Mouse (Mus musculus) embryonic facial prominence, embryonic 11.5 days (tissue): ENCODE measurements around the gene Tmem30a. TPM values are rescaled to one million over a fixed set of nuclear protein-coding genes. Genes with fewer than 3 reads are reported as not detected.

Experiments
- ATAC-seq: fragments of 200-750 bp; cut with Nextera tagmentation; replicated peaks from 2 replicates; pipeline ENCODE4 v1.8.0; 2017; ENCODE audit warnings: low read depth; ENCODE audit not compliant: insufficient number of reproducible peaks, low FRiP score, low TSS enrichment
- DNase-seq: peaks from one replicate; pipeline ENCODE4 v3.0.0-alpha.2; 2015; ENCODE audit warnings: low spot score
- H3K27ac ChIP-seq: fragments of 300-500 bp; sonication (generic); replicated peaks from 2 replicates; pipeline ENCODE4 v1.5.1; 2014; ENCODE audit warnings: mild to moderate bottlenecking, low read depth, low read length, control low read depth
- H3K27me3 ChIP-seq: fragments of 300-500 bp; sonication (generic); 2 replicates; pipeline ENCODE4 v1.6.1; 2014; ENCODE audit warnings: mild to moderate bottlenecking, low read length, moderate library complexity, mixed read lengths; ENCODE audit not compliant: control insufficient read depth, insufficient read depth
- H3K36me3 ChIP-seq: fragments of 300-500 bp; sonication (generic); replicated peaks from 2 replicates; pipeline ENCODE4 v1.6.1; 2014; ENCODE audit warnings: low read depth, mild to moderate bottlenecking, low read length, moderate library complexity, mixed read lengths; ENCODE audit not compliant: control insufficient read depth, insufficient read depth
- H3K4me1 ChIP-seq: fragments of 300-500 bp; sonication (generic); 2 replicates; pipeline ENCODE4 v1.6.1; 2014; ENCODE audit warnings: low read length, mixed read lengths; ENCODE audit not compliant: control insufficient read depth, insufficient read depth
- H3K4me2 ChIP-seq: fragments of 300-500 bp; sonication (generic); 2 replicates; pipeline ENCODE4 v1.6.1; 2014; ENCODE audit warnings: low read depth, mild to moderate bottlenecking, control low read depth, low read length, moderate library complexity
- H3K4me3 ChIP-seq: fragments of 300-500 bp; sonication (generic); 2 replicates; pipeline ENCODE4 v1.5.1; 2014; ENCODE audit warnings: low read depth, low read length, control low read depth
- H3K9ac ChIP-seq: fragments of 300-500 bp; sonication (generic); replicated peaks from 2 replicates; pipeline ENCODE4 v1.6.1; 2014; ENCODE audit warnings: mild to moderate bottlenecking, control low read depth, low read length
- H3K9me3 ChIP-seq: fragments of 300-500 bp; sonication (generic); replicated peaks from 2 replicates; pipeline ENCODE4 v1.6.1; 2016; ENCODE audit warnings: mild to moderate bottlenecking, low read length, inconsistent platforms, mixed read lengths; ENCODE audit not compliant: control insufficient read depth
- WGBS: fragments of 180-500 bp; shearing (Covaris S2); extraction: QIAGEN DNeasy Blood & Tissue Kit; methylation state at CpG from one replicate; pipeline ENCODE4 v1.1.7; 2014; 5-methylcytosine and 5-hydroxymethylcytosine counted together
- polyA plus RNA-seq: library from polyadenylated mRNA; unstranded; fragments of >200 nt; fragmentation: Nextera tagmentation; extraction: Ambion mirVana; gene quantifications from 2 replicates; pipeline ENCODE4 v1.2.1, GENCODE M21; 2014

The Tmem30a gene
- polyA plus RNA-seq, 1 experiment from 2014 or later = 73.6 TPM

DNA sequence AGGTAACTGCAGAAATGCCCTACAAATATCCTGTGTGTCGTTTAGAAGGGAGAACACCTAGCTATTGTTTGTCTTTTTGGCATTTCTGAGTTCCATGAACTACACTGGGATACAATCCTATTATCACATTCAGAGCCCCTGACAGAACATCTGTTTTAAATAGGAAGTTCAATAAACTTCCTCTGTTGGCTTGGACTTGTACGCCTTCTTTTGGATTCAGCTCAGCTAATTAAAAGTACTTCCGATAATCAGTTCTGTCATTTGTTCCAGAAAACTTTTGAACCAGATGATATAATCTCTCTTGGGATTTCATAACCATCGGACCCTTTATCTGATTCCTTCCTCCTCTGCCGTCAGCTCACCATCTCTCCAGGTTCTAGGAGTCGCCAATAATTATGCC, 16.1 kb upstream of the Tmem30a start:
- no peaks in the 10 kb centered on the region for H3K36me3 ChIP-seq
- no peaks in the 10 kb centered on the region for H3K27me3 ChIP-seq
- 41% methylated on average over 6 of the region's 6 CpGs for WGBS
- DNase-seq (no peak), ATAC-seq (no peak)
- no peaks in the 10 kb centered on the region for H3K4me1 ChIP-seq
- no peak overlapping the region for H3K27ac ChIP-seq
- H3K4me3 ChIP-seq = no peak overlapping the region
- H3K4me2 ChIP-seq = no peak overlapping the region
- H3K9ac ChIP-seq = no peak overlapping the region
- H3K9me3 ChIP-seq = no peaks in the 10 kb centered on the region

DNA sequence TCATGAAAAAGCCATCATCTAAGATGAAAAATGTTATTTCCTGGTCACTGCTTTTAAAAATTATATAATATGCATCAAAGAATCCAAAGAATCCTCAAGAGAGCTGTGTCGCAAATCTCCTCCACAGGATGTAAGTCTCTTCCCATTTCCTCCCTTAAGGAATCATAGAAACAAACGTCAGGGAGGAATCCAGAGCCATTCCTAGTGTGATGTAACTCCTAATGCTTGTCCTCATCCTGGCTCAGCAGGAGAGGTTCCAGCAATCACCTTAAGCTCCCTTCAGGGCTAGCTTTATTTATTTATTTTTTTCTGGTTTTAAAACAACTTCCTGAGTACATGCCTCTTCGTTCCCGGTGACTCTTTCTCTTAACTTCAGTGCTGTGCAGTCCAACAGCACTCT, 13.9 kb upstream of the Tmem30a start:
- no peak for ATAC-seq
- 43% methylated on average over 4 of the region's 4 CpGs for WGBS

DNA sequence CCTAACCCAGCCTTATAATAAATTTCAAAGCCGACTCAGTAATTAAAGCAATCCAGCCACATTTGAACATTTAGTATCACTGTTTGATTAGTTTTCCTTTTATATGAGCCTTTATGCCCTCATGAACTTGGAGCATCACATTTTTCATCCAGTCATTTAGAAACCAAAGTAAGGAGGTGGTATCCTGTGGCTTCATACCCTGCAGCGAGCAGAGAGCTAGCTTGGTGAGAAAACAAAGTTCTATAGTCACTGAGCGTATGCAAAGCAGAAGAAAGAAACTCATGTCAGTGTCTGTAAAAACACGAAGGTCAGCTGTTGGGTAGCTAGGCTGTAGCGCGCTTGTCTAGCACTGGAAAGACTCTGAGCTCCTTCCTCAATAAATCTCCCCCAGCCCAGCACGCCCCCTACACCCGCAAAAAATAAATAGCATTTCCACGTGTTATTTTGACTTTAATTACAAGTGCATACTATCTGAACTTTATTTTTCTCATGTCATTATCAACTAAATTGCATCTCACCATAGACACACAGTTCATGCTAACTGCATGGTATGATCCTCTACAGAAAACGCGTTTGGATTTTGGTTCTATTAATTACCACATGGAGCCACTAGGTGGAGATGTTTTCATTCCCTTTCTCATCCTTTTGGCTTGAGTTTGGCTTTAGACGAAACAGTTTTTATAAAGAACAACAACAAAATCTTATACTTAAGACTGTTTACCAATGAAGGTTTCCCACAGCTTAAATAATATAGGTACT, 13.2 kb upstream of the Tmem30a start:
- Histone ChIP-seq H3K27ac (no peak overlapping the region), H3K4me1 (no peaks in the 10 kb centered on the region), H3K9ac (no peak overlapping the region), H3K36me3 (no peaks in the 10 kb centered on the region), H3K9me3 (no peaks in the 10 kb centered on the region), H3K27me3 (no peaks in the 10 kb centered on the region), H3K4me3 (no peak overlapping the region), H3K4me2 (no peak overlapping the region)
- ATAC-seq (no peak), DNase-seq (peak; percentile 78)
- WGBS = 52% methylated on average over 12 of the region's 12 CpGs

More for the DNA sequence above, 13.9 kb upstream of the Tmem30a start:
- no peaks in the 10 kb centered on the region for H3K36me3 ChIP-seq
- H3K4me1 ChIP-seq = no peaks in the 10 kb centered on the region
- no peaks in the 10 kb centered on the region for H3K27me3 ChIP-seq
- no peak for DNase-seq
- no peak overlapping the region for H3K27ac ChIP-seq
- no peak overlapping the region for H3K4me2 ChIP-seq
- no peak overlapping the region for H3K4me3 ChIP-seq
- H3K9me3 ChIP-seq = no peaks in the 10 kb centered on the region
- no peak overlapping the region for H3K9ac ChIP-seq

DNA sequence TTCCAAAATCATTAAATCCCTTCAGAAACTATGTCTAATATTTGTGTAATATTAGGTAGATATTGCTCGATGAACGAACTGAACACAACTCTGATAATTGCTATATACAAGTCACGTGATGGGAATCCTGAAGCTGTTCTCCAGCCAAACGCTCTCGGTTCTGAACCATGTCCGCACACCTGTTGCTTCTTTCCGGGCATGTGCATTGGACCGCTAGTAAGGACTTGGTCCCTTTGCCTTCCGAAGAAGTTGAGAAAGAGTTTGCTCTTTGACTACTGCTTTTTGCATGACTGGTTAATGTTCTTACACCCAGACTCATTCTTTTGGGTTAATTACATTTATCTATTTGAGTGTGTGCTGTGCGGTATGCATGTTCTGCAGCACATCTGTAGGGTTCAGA, 12.1 kb upstream of the Tmem30a start:
- WGBS = 85% methylated on average over 10 of the region's 10 CpGs
- DNase-seq = no peak
- H3K9ac ChIP-seq = no peak overlapping the region
- no peaks in the 10 kb centered on the region for H3K9me3 ChIP-seq
- no peak for ATAC-seq
- H3K27me3 ChIP-seq = no peaks in the 10 kb centered on the region
- H3K4me2 ChIP-seq = no peak overlapping the region
- no peaks in the 10 kb centered on the region for H3K36me3 ChIP-seq
- H3K27ac ChIP-seq = no peak overlapping the region
- H3K4me3 ChIP-seq = no peak overlapping the region
- no peaks in the 10 kb centered on the region for H3K4me1 ChIP-seq

DNA sequence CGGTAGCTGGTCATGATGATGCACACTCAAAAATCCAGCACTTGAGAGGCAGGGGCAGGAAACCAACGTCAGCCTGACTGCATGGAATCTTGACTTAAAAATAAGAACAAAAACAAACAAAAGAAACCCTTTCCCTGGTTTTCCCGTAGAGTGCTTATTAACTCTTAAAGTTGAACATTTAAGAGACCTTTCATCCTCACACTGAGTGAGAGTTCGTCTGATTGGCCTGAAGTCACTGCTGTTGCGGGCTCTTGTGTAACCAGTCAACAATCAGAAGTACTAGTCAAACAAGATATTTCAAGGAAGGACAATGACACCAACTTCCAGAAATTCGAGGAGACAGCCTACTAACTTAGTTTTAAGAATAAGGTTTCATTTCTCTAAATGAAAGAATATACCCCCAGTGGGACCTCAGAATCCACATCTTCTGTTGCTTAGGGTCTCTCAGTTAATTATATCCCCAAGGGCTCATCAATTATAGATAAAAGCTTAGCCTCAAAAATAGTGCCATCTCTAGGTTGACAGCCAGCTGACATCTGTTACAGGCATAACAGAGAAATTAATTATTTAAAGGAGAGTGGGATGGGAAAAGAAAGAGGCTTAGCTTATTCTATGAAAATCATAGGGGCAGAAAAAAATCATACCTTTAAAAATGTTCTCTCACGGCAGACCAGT, 3.3 kb upstream of the Tmem30a start:
- no peak overlapping the region for H3K9ac ChIP-seq
- no peak for ATAC-seq
- no peaks in the 10 kb centered on the region for H3K27me3 ChIP-seq
- H3K4me2 ChIP-seq = no peak overlapping the region
- no peaks in the 10 kb centered on the region for H3K9me3 ChIP-seq
- WGBS = 60% methylated on average over 7 of the region's 7 CpGs
- H3K4me3 ChIP-seq = no peak overlapping the region
- no peak overlapping the region for H3K27ac ChIP-seq
- H3K4me1 ChIP-seq = no peaks in the 10 kb centered on the region
- DNase-seq = peak; percentile 10
- no peaks in the 10 kb centered on the region for H3K36me3 ChIP-seq

DNA sequence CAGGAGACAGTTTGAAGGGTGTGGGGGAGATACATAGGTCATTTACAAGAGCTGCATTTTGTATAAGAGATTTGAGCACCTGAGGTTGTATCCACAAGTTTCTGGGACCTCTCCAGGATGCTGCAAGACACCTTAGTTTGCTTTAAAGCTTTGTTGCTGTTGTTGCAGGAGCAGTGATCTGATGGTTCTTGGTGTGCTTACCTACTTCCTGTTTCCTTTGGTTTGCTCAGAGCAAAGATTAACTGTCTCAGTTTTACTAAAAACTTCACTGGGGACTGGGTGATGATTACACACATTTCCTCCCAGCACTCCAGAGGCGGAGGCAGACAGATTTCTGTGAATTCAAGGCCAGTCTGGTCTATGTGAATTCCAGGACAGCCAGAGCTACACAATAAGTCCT, 1.8 kb upstream of the Tmem30a start:
- H3K4me2 ChIP-seq = no peak overlapping the region
- 88% methylated on average over 1 of the region's 1 CpGs for WGBS
- no peaks in the 10 kb centered on the region for H3K9me3 ChIP-seq
- ATAC-seq (no peak), DNase-seq (no peak)
- H3K27ac ChIP-seq = no peak overlapping the region
- no peaks in the 10 kb centered on the region for H3K36me3 ChIP-seq
- H3K9ac ChIP-seq = no peak overlapping the region
- no peaks in the 10 kb centered on the region for H3K27me3 ChIP-seq
- H3K4me3 ChIP-seq = no peak overlapping the region
- H3K4me1 ChIP-seq = no peaks in the 10 kb centered on the region

DNA sequence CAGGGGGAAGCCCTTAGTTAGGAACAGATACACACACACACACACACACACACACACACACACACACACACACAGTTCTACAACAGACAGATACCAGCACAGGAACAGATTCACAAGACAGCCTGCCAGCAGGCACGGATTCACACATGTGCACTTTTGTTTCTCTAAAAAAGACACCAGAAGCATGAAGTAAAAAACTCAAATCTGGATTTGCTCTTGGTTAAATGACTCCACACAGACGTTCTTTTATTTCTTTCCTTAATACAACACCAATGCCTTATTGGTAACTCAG, 7.6 kb downstream of the Tmem30a start:
- H3K9ac ChIP-seq = no peak overlapping the region
- H3K36me3 ChIP-seq = no peaks in the 10 kb centered on the region
- H3K9me3 ChIP-seq = no peaks in the 10 kb centered on the region
- no peaks in the 10 kb centered on the region for H3K27me3 ChIP-seq
- no peak for ATAC-seq
- WGBS = 83% methylated on average over 2 of the region's 2 CpGs
- no peak overlapping the region for H3K27ac ChIP-seq
- H3K4me2 ChIP-seq = no peak overlapping the region
- no peaks in the 10 kb centered on the region for H3K4me1 ChIP-seq
- no peak overlapping the region for H3K4me3 ChIP-seq
- no peak for DNase-seq

DNA sequence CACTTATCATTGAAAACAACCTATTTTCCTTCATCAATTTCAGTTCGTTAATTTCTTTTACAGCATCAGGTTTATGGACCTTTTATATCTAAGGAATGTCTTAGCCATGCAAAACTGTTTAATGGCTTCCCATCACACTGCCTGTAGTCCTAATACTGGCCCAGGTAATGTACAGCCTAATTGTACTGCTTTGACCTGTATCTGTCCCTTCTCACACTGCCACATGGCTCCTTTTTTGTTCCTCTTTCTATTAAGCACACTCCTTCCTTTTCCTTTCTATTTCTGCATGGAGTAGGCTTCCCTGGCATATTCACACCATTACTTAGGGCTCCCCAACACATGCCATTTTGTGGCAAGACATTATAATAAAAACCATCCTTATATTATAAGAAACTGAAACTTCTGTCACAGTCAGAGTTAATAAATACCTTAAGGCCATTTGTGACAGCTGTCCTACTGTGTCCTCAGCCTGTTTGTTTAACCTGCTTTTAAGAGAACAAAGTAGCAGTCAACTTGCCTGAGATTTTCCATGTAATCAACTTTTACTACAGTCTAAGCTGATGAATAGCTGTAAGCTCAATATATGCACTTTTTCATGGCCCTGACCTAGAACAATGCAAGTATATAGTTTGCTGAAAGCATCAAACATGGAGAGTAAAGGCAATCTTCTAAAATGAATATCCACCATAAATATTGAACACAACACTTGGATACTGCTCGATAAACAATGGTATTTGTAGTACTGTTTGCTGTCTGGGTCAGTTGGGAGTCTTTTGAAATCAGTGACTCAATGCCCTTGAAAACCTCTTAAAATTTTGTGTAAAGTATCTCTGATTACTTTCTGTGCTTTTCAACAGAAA, 8.1 kb downstream of the Tmem30a start:
- Histone ChIP-seq H3K9me3 (no peaks in the 10 kb centered on the region), H3K4me2 (no peak overlapping the region), H3K27ac (no peak overlapping the region), H3K36me3 (no peaks in the 10 kb centered on the region), H3K27me3 (no peaks in the 10 kb centered on the region), H3K9ac (no peak overlapping the region), H3K4me1 (no peaks in the 10 kb centered on the region), H3K4me3 (no peak overlapping the region)
- no peak for ATAC-seq
- 82% methylated on average over 2 of the region's 2 CpGs for WGBS
- DNase-seq = no peak
